Mouse (Mus musculus) liver, embryonic 14 days (tissue): ENCODE results near the gene Glrx2. TPM values are rescaled to one million over a fixed set of nuclear protein-coding genes. Genes with fewer than 3 reads are reported as not detected.

ENCODE experiments used
- polyA plus RNA-seq: library from polyadenylated mRNA; depleted of rRNA; stranded (reverse); fragments of >200 nt; gene quantifications from 2 replicates; pipeline ENCODE4 v1.2.3, GENCODE M21; 2012; rRNA removed

The Glrx2 gene
- 20.9 and 21.2 TPM in 2 replicates for polyA plus RNA-seq

GRCm38 (mm10) chr1:143716038-143716437, at the start of gene Glrx2:
TSS of gene Glrx2 (plus strand) at chr1:143716338.

GRCm38 (mm10) chr1:143702741-143703262, 13.3 kb upstream of the Glrx2 start, which contains the start of gene Cdc73:
TSS of gene Cdc73 (minus strand) at chr1:143702893.

GRCm38 (mm10) chr1:143776446-143777411, 60.6 kb downstream of the Glrx2 start, which contains the start of the genes Trove2 and Uchl5:
TSS of gene Trove2 (minus strand) at chr1:143777068.
TSS of gene Uchl5 (plus strand) at chr1:143777272.

Other genes starting within 250 kb of the Glrx2 start
- 0.01 TPM in 1 of 2 replicates, not detected in the other for gene B3galt2, start 75.7 kb upstream of the Glrx2 start, polyA plus RNA-seq
- 12.9 and 13.5 TPM in 2 replicates for gene Cdc73, start 13.4 kb upstream of the Glrx2 start, polyA plus RNA-seq
- 0.78 and 0.90 TPM in 2 replicates for gene Trove2, start 60.7 kb downstream of the Glrx2 start, polyA plus RNA-seq
- gene Uchl5, start 60.9 kb downstream of the Glrx2 start, polyA plus RNA-seq, result 23.8 and 26.4 TPM in 2 replicates